Mouse (Mus musculus): ENCODE measurements around the gene Gabpb2. TPM values are rescaled to one million over a fixed set of nuclear protein-coding genes. Genes with fewer than 3 reads are reported as not detected.
"Not testable (repeated sequence)": the region's sequence is repeated elsewhere in the genome, so short reads cannot be mapped to it uniquely, and the experiment has no call there.

The Gabpb2 gene
- polyA plus RNA-seq, 1 experiment from 2014 or later: 8.9 TPM

GRCm38 (mm10) chr3:95133176-95133575, 84.5 kb downstream of the Gabpb2 start:
- Histone ChIP-seq H3K27me3 (no peaks in the 10 kb centered on the region), H3K9ac (peak overlapping the region; percentile 75), H3K4me3 (replicated peaks) (peak overlapping the region; percentile 56), H3K4me2 (replicated peaks) (peak overlapping the region; percentile 81), H3K36me3 (peaks cover 31% of the 10 kb centered on the region), H3K9me3 (replicated peaks) (no peaks in the 10 kb centered on the region), H3K4me1 (peaks cover 19% of the 10 kb centered on the region), H3K27ac (replicated peaks) (peak overlapping the region; percentile 73)
- 53% methylated on average over 11 of the region's 11 CpGs for WGBS
- no peak for ATAC-seq (ENCODE audit: insufficient number of reproducible peaks, low FRiP score, low TSS enrichment, low read depth)

- peaks cover 19% of the 10 kb centered on the region for H3K4me1 ChIP-seq
- not testable (repeated sequence) for H3K4me2 ChIP-seq (replicated peaks); H3K9ac ChIP-seq; H3K27ac ChIP-seq (replicated peaks); H3K9me3 ChIP-seq (replicated peaks); ATAC-seq (ENCODE audit: insufficient number of reproducible peaks, low FRiP score, low TSS enrichment, low read depth); H3K27me3 ChIP-seq; H3K4me3 ChIP-seq (replicated peaks)
- peaks cover 27% of the 10 kb centered on the region for H3K36me3 ChIP-seq
- 87% methylated on average over 2 of the region's 2 CpGs for WGBS
Observed at GRCm38 (mm10) chr3:95132389-95132788, 85.3 kb downstream of the Gabpb2 start.

Small RNA genes lying within 50 kb of the gene (microRNA-seq; reads per million reads assigned to microRNA genes)
- gene Mir8099-1 (ENCODE audit: borderline number of aligned reads): not detected

Other genes starting within 250 kb of the Gabpb2 start
- gene Pi4kb, start 243.2 kb downstream of the Gabpb2 start, polyA plus RNA-seq (2015; fragmentation: Nextera tagmentation; extraction: Ambion mirVana): 24.3 and 29.0 TPM in 2 replicates
- gene Zfp687, start 202.5 kb downstream of the Gabpb2 start, polyA plus RNA-seq (2015; fragmentation: Nextera tagmentation; extraction: Ambion mirVana): 21.4 and 25.2 TPM in 2 replicates
- gene Psmd4, start 175.3 kb downstream of the Gabpb2 start, polyA plus RNA-seq (2015; fragmentation: Nextera tagmentation; extraction: Ambion mirVana): 265 and 267 TPM in 2 replicates
- 22.3 and 23.0 TPM in 2 replicates for gene Pip5k1a, start 111.0 kb downstream of the Gabpb2 start, polyA plus RNA-seq (2015; fragmentation: Nextera tagmentation; extraction: Ambion mirVana)
- 142 and 162 TPM in 2 replicates for gene Vps72, start 106.9 kb downstream of the Gabpb2 start, polyA plus RNA-seq (2015; fragmentation: Nextera tagmentation; extraction: Ambion mirVana)
- 1.7 and 3.8 TPM in 2 replicates for gene Tmod4, start 93.4 kb downstream of the Gabpb2 start, polyA plus RNA-seq (2015; fragmentation: Nextera tagmentation; extraction: Ambion mirVana)
- 73.0 and 79.5 TPM in 2 replicates for gene Scnm1, start 83.9 kb downstream of the Gabpb2 start, polyA plus RNA-seq (2015; fragmentation: Nextera tagmentation; extraction: Ambion mirVana)
- gene Lysmd1, start 83.8 kb downstream of the Gabpb2 start, polyA plus RNA-seq (2015; fragmentation: Nextera tagmentation; extraction: Ambion mirVana): 16.9 and 17.4 TPM in 2 replicates
- gene Tnfaip8l2, start 75.6 kb downstream of the Gabpb2 start, polyA plus RNA-seq (2015; fragmentation: Nextera tagmentation; extraction: Ambion mirVana): 6.6 and 7.6 TPM in 2 replicates
- gene Sema6c, start 57.5 kb downstream of the Gabpb2 start, polyA plus RNA-seq (2015; fragmentation: Nextera tagmentation; extraction: Ambion mirVana): 13.1 and 15.6 TPM in 2 replicates
- 121 and 123 TPM in 2 replicates for gene Cdc42se1, start 10.8 kb upstream of the Gabpb2 start, polyA plus RNA-seq (2015; fragmentation: Nextera tagmentation; extraction: Ambion mirVana)
- 18.4 and 19.2 TPM in 2 replicates for gene Mllt11, start 14.3 kb upstream of the Gabpb2 start, polyA plus RNA-seq (2015; fragmentation: Nextera tagmentation; extraction: Ambion mirVana)
- 0.54 and 0.80 TPM in 2 replicates for gene Gm128, start 23.7 kb upstream of the Gabpb2 start, polyA plus RNA-seq (2015; fragmentation: Nextera tagmentation; extraction: Ambion mirVana)
- 10.3 and 10.7 TPM in 2 replicates for gene Bnipl, start 33.3 kb upstream of the Gabpb2 start, polyA plus RNA-seq (2015; fragmentation: Nextera tagmentation; extraction: Ambion mirVana)
- 48.1 and 54.0 TPM in 2 replicates for gene Mindy1, start 63.4 kb upstream of the Gabpb2 start, polyA plus RNA-seq (2015; fragmentation: Nextera tagmentation; extraction: Ambion mirVana)
- gene Prune1, start 64.2 kb upstream of the Gabpb2 start, polyA plus RNA-seq (2015; fragmentation: Nextera tagmentation; extraction: Ambion mirVana): 26.0 and 26.5 TPM in 2 replicates
- 8.8 and 11.6 TPM in 2 replicates for gene Anxa9, start 89.3 kb upstream of the Gabpb2 start, polyA plus RNA-seq (2015; fragmentation: Nextera tagmentation; extraction: Ambion mirVana)
- gene Cers2, start 96.9 kb upstream of the Gabpb2 start, polyA plus RNA-seq (2015; fragmentation: Nextera tagmentation; extraction: Ambion mirVana): 146 and 153 TPM in 2 replicates
- gene Setdb1, start 139.3 kb upstream of the Gabpb2 start, polyA plus RNA-seq (2015; fragmentation: Nextera tagmentation; extraction: Ambion mirVana): 38.3 and 39.4 TPM in 2 replicates
- 0.24 TPM in 1 of 2 replicates, not detected in the other for gene 4930558C23Rik, start 184.9 kb upstream of the Gabpb2 start, polyA plus RNA-seq (2015; fragmentation: Nextera tagmentation; extraction: Ambion mirVana)
- gene Arnt, start 216.5 kb upstream of the Gabpb2 start, polyA plus RNA-seq (2015; fragmentation: Nextera tagmentation; extraction: Ambion mirVana): 49.9 and 50.2 TPM in 2 replicates